Mouse (Mus musculus): ENCODE measurements at regions not wholly inside any gene's neighbourhood (a gene's known extent, or its start where the extent isn't known, plus 50 kb on each side); places are given as distances from the start of the nearest gene placed in this dataset.
A peak's percentile ranks its signal among the peaks of the same experiment; 100 is the strongest.

DNA sequence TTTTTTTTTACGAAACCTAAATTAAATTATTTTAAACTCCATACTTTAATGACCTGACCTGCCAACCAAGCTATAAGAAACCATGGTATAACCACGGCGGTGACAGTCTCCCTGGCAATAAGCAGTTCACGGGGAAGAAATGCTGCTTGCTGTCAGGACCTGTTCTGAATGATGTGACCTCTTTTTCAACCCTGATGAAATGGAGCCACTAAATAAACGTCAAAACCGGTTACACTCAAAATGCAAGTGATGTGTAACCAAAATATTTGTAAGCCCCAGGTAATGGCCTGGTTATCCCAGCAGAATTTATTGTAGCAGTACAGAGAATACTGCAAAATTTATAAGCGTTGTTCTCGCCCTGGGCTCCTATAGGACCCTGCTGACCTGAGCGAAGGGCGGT, 111.4 kb downstream of the Mis18a start:
- Histone ChIP-seq H3K36me3 (ENCODE audit: insufficient read depth, low read length) (no peaks in the 10 kb centered on the region), H3K27me3 (ENCODE audit: insufficient read depth, low read length) (no peaks in the 10 kb centered on the region), H3K27ac (no peak overlapping the region), H3K9me3 (ENCODE audit: low read length) (no peaks in the 10 kb centered on the region), H3K4me2 (ENCODE audit: low read depth, low read length) (no peak overlapping the region), H3K9ac (replicated peaks; ENCODE audit: low read length) (no peak overlapping the region), H3K4me3 (ENCODE audit: low read length) (no peak overlapping the region), H3K4me1 (ENCODE audit: insufficient read depth, low read length) (no peaks in the 10 kb centered on the region)
- 71% methylated on average over 10 of the region's 10 CpGs for WGBS
- TF ChIP-seq CTCF (IDR thresholded peaks at IDR 0.05; ENCODE audit: low read depth): no peak
- no peak for ATAC-seq
- no peak for DNase-seq (ENCODE audit: low spot score)

DNA sequence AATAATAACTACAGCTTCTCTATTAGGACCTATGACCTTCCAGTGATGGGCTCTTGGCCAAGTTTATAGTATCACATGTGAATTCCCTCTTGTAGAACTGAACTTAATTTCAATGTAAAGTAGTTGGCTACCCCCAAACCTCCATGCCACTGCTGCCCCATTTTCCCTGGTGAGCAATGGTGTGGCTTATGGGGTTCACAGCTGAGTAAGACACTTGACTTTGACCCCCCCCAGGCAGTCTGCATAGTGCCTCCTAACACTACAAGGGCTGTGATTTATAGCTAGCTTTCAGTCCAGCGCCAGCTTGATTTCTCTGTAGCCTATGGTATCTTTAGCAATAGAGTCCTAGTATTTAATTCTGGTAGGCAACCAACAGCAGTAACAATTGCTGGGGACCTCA, 113.1 kb downstream of the Mis18a start:
- TF ChIP-seq CTCF (IDR thresholded peaks at IDR 0.05; ENCODE audit: low read depth): no peak
- WGBS: 97% methylated on average over 1 of the region's 1 CpGs
- Histone ChIP-seq H3K4me1 (ENCODE audit: insufficient read depth, low read length) (no peaks in the 10 kb centered on the region), H3K27ac (no peak overlapping the region), H3K4me3 (ENCODE audit: low read length) (no peak overlapping the region), H3K9me3 (ENCODE audit: low read length) (no peaks in the 10 kb centered on the region), H3K27me3 (ENCODE audit: insufficient read depth, low read length) (no peaks in the 10 kb centered on the region), H3K9ac (replicated peaks; ENCODE audit: low read length) (no peak overlapping the region), H3K36me3 (ENCODE audit: insufficient read depth, low read length) (no peaks in the 10 kb centered on the region), H3K4me2 (ENCODE audit: low read depth, low read length) (no peak overlapping the region)
- DNase-seq (ENCODE audit: low spot score) (no peak), ATAC-seq (no peak)

DNA sequence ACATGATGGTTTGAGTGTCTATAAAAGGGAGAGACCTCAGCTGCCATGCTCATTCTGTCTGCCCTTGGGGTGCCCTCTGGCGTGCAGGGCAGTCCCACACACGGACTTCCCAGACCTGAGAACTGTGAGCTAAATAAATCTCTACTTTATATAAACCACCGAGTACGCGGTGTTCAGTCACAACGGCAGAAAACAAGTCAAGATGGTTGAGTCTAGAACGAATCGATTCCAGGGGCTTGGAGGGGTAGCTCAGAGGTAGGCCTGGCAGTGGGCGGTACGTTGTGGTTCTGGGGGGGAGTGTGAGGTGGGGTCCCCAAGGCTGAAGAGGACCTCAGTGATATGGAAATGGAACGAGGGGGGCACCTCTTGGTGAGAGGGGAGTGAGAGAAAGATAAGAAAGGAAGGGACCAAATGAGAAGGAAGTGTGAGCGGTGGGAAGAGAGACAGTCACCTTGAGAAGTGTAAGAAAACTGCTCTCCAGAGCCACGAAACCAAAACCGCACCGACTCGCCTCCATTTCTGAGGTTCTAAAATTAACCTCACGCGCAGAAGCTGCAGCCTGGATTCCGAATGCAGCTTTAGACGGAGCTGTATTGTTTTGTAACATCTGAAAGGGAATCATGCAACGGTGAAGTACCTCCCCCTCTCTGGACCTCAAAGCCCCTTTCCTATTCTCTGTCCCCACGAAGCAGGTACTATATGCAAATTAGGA, 117.0 kb downstream of the Mis18a start:
- H3K4me1 ChIP-seq (ENCODE audit: insufficient read depth, low read length): no peaks in the 10 kb centered on the region
- H3K27ac ChIP-seq: no peak overlapping the region
- WGBS: 89% methylated on average over 22 of the region's 22 CpGs
- H3K9me3 ChIP-seq (ENCODE audit: low read length): no peaks in the 10 kb centered on the region
- no peak overlapping the region for H3K9ac ChIP-seq (replicated peaks; ENCODE audit: low read length)
- ATAC-seq (no peak), DNase-seq (ENCODE audit: low spot score) (no peak)
- H3K27me3 ChIP-seq (ENCODE audit: insufficient read depth, low read length): no peaks in the 10 kb centered on the region
- no peak overlapping the region for H3K4me2 ChIP-seq (ENCODE audit: low read depth, low read length)
- H3K36me3 ChIP-seq (ENCODE audit: insufficient read depth, low read length): no peaks in the 10 kb centered on the region
- no peak for TF ChIP-seq CTCF (IDR thresholded peaks at IDR 0.05; ENCODE audit: low read depth)
- H3K4me3 ChIP-seq (ENCODE audit: low read length): no peak overlapping the region

DNA sequence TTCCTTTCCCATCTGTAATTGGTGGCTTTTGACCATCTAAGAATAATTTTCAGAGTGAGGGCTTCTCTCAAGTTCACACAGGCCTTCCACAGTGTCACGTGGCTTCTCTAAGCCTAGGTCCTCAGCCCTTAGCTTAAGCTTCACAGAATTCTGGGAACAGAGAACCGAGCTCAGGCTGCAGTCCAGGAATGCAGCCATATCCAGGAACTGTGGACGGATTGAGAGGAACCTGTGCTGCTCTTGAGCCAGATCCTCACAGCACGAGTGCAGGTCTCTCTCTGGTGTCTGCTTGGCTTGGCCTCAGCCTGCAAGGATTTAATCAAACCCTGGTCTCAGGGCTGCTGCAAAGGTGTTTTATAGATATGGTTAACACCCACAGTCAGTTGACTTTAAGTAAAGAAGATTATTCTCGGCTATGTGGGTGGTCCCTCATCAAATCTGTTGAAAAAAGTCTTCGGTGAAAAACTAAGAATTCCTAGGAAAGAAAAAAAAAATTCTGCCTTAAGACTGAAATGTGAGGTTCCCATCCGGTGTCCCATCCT, 127.8 kb downstream of the Mis18a start:
- H3K4me1 ChIP-seq (ENCODE audit: insufficient read depth, low read length): no peaks in the 10 kb centered on the region
- H3K36me3 ChIP-seq (ENCODE audit: insufficient read depth, low read length): no peaks in the 10 kb centered on the region
- 84% methylated on average over 7 of the region's 7 CpGs for WGBS
- no peak overlapping the region for H3K4me2 ChIP-seq (ENCODE audit: low read depth, low read length)
- no peak overlapping the region for H3K27ac ChIP-seq
- no peak overlapping the region for H3K9ac ChIP-seq (replicated peaks; ENCODE audit: low read length)
- ATAC-seq (no peak), DNase-seq (ENCODE audit: low spot score) (no peak)
- peaks cover 6% of the 10 kb centered on the region; the same call in 1 of the 2 replicates for H3K9me3 ChIP-seq (ENCODE audit: low read length)
- no peak overlapping the region for H3K4me3 ChIP-seq (ENCODE audit: low read length)
- TF ChIP-seq CTCF (IDR thresholded peaks at IDR 0.05; ENCODE audit: low read depth): no peak
- H3K27me3 ChIP-seq (ENCODE audit: insufficient read depth, low read length): no peaks in the 10 kb centered on the region

DNA sequence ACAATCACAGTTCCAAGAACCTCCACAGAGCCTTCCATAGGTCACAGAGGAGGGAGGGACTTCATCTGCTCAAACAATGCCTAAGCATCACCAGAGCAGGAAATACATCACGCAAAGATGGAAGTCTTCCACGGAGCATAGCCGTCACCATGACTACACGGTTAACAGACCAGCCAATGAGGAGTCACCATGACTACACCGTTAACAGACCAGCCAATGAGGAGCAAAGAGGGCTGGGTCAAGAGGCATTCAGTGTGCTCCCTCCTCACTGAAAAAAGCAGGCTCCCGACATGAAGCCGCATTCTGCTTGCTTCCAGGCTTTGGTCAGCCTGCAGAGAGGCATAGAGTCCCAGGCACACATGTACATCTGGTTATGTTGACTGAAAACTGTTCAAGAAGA, 128.5 kb downstream of the Mis18a start:
- Histone ChIP-seq H3K4me2 (ENCODE audit: low read depth, low read length) (no peak overlapping the region), H3K9me3 (ENCODE audit: low read length) (peaks cover 6% of the 10 kb centered on the region; the same call in 1 of the 2 replicates), H3K36me3 (ENCODE audit: insufficient read depth, low read length) (no peaks in the 10 kb centered on the region), H3K27me3 (ENCODE audit: insufficient read depth, low read length) (no peaks in the 10 kb centered on the region), H3K4me3 (ENCODE audit: low read length) (no peak overlapping the region), H3K27ac (no peak overlapping the region), H3K4me1 (ENCODE audit: insufficient read depth, low read length) (no peaks in the 10 kb centered on the region), H3K9ac (replicated peaks; ENCODE audit: low read length) (no peak overlapping the region)
- WGBS: 73% methylated on average over 7 of the region's 7 CpGs
- DNase-seq (ENCODE audit: low spot score) (peak; percentile 9), ATAC-seq (peak; percentile 68; the same call in 1 of the 2 replicates)
- TF ChIP-seq CTCF (IDR thresholded peaks at IDR 0.05; ENCODE audit: low read depth): no peak

DNA sequence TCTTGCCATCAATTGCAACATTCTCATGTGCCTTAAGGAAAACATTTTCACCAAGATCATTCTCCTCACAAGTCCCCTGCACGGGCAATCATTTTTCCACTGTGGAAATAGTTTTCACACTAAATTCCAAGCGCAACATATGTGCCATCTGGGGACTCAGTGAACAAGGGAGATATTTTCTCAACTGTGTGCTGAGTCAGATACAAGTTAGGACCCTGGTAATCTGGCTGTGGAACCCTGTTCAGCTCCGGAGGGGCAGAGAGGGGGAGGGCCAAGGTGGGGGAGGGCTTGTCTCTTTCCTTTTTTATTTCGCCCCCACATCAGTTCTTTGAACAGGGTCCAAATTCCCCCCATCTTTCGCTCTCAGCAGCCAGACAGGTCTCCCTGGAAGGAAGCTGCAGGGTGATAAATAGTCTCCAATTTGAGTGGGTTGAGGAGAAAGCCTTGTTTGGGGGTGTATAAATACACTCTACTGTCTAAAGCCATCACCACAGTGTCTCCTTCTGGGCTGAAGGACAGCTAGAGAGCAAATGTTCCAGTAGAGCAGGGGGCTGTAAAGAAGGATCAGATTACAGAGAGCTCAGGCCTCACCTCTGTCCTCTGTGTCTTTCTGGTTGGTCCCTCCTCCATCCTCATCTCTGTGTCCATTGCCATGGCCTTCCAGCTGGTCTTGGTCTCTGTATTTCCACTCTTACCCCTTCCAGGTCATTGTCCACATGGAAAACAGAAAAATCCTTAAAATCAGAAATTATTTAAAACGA, 134.3 kb downstream of the Mis18a start:
- Histone ChIP-seq H3K4me2 (ENCODE audit: low read depth, low read length) (no peak overlapping the region), H3K27ac (no peak overlapping the region), H3K36me3 (ENCODE audit: insufficient read depth, low read length) (no peaks in the 10 kb centered on the region), H3K9me3 (ENCODE audit: low read length) (peaks cover 4% of the 10 kb centered on the region; the same call in 1 of the 2 replicates), H3K9ac (replicated peaks; ENCODE audit: low read length) (no peak overlapping the region), H3K4me3 (ENCODE audit: low read length) (no peak overlapping the region), H3K27me3 (ENCODE audit: insufficient read depth, low read length) (no peaks in the 10 kb centered on the region), H3K4me1 (ENCODE audit: insufficient read depth, low read length) (no peaks in the 10 kb centered on the region)
- no peak for TF ChIP-seq CTCF (IDR thresholded peaks at IDR 0.05; ENCODE audit: low read depth)
- DNase-seq (ENCODE audit: low spot score) (no peak), ATAC-seq (no peak)
- WGBS: 81% methylated on average over 6 of the region's 6 CpGs
